Mouse (Mus musculus) frontal cortex, postnatal 14 days (tissue): ENCODE measurements around the gene Rab42.
"Not testable (repeated sequence)": the region's sequence is repeated elsewhere in the genome, so short reads cannot be mapped to it uniquely, and the experiment has no call there.

Source experiments
- DNase-seq, 2 experiments: peaks; one replicate each; pipeline ENCODE4 v3.0.0; 2022; ENCODE audit warnings: low spot score in 2 of 2

Rab42 gene

DNA sequence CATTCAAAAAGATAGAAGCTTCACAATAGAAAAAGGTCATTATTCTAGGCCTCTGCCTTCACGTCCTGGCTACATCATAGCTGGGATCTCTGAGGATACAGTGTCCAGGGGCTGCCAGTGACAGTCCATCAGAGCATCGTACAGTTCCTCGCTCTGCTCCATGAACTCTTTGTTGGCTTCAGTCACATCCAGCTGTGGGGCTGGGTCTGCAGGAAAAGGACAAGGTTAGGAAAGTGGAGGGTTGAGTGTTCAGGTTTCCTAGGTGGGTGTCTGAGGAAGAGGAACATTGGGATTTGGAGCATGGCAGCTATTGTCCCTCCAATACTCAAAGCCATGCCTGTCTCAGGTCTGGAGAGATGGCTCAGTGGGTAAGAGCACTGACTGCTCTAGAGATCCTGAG, 8.6 kb upstream of the Rab42 start:
- no peak for DNase-seq

DNA sequence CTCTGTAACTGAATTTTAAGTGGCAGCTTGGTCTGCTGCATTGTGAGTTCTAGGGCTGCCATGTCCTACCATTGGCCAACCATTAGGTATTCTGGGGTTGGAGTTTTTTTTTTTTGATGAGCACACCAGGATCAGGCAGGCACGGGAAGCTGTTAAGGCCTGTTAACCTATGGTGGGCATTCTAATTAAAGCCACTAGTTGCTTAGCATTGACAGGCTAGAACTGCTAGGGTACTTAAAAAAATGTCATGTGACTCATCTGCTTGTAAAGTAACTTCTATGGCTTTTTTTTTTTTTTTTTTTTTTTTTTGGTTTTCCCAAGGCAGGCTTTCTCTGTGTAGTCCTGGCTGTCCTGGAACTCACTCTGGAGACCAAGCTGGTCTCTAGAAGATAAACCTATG, 8.0 kb upstream of the Rab42 start:
- no peak for DNase-seq

DNA sequence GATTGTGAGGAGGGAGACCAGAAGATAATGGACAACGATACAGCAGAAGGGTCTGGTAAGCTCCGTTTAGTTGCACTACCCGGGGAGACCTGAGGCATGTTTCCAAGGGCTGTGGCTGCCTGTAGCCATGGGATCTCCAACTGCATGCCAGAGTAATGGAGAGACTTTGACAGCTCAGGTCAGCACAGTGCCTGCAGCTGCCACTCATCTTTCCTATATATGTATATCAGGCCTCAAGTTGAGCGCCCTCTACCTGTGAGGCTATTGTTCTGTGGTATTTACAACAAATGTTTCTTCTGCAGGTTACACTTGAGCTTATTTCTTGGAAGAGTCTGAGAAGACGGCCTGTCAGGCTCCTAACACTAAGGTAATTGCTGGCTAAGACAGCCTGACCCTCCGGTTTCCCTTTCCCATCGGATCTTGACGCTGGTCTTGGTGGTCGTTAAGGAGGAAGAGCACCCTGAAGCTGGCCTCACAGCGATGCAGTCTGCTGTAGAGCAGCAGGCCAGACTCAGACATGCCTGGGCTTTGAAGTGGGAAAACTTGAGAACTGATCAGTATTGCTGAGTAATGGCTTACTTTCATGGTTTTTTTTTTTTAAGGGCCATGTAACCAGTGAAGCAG, 6.8 kb upstream of the Rab42 start:
- no peak for DNase-seq

DNA sequence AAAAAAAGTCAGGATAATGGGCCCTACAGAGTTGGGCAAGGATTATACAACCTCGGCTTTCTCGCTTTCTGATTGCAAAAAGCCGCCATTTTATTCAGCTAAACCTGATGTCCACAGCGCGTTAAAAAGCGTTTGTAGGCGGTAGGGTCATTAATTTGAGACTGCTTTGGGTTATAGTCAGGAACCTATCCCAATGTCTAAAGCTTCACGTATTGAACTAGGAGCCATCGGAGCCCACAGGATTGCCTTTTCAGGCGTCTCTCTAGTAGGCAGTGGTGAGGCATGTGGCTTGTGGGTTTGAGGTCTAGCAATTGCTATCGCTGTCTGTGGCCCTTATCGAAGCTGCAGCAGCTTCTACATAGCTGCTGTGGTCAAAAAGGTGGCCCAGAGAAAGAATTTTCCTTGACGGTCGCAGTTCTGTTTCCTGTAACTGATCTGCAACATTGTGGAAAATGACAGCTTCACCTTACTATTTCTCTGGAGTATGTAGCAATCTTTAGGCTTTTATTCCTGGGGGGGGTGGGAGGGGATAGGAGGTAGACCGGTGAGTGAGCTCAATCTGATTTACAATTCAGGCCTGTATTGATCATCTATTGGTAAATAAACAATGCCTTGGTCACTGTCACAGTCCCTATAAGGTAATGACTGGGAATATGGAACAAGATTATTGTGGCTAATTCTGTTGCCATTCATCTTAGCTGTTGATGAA, 6.1 kb upstream of the Rab42 start:
- no peak for DNase-seq

DNA sequence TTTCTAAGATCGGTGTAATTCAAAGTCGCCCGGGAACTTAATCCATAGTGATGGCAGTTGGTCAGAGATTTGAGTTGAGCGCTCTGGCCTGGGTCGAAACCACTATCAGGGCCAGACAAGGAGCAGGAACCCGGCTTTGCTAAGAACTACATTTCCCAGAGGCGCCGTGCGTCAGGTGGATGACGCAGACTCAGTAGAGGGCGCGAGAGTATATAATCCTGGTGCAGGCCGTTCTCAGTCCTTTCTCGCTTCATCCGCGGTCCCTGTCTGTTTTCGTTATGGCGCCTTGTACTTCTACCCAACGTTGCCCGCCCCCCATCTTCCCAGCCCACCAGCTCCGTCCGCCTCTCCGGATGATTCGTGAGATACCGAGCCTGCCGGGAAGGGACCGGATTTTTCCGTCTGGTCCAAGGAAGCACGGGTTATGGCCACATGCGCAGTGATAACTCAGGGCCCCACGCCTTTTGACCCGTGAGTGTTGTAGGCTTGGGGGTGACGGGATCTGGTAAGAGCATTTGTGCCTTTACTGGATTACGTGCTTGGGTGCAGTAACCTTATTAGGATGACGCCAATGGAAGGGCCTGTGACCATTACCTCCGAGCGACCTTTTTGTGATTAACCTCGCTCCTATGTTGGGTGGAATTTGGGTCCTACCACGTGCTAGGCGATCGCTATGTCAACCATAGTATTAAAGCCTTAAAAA, 5.4 kb upstream of the Rab42 start:
- DNase-seq, result peak; percentile 84 to 90

DNA sequence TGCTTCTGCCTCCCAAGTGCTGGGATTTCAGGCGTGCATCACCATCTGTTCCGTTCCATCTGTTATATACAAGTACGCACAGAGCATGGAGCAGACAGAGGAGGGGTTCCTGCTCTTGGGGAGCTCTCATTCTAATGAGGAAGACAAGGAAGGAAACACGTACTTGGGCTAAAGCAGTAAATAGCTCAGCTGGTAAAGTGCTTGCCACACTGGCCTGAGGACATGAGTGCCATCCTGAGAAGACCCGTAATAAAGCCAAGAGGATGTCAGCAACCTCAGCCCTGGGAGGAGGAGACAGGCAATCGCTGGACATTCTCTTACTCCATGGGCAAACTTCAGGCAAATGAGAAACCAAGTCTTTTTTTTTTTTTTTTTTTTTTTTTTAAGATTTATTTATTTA, 2.8 kb upstream of the Rab42 start:
- DNase-seq, result no peak

DNA sequence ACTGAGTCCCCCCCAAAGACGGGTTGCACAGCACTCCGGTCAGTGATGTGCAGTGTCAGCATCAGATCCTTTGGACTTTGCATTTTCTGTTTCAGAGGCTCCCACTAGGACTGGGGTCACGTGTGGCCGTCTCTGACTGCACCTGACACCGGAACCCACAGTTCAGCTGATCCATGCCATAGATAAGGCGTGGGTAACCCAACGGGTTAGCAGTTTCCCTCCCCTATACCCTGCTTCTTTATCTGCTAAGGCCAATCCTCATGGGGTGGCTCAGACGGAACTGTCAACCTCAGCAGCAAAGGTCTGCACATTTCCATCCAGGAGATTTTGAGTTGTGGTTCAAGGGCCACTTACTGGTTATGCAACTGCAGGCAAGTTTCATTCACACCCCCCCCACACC, 2.1 kb upstream of the Rab42 start:
- no peak for DNase-seq

DNA sequence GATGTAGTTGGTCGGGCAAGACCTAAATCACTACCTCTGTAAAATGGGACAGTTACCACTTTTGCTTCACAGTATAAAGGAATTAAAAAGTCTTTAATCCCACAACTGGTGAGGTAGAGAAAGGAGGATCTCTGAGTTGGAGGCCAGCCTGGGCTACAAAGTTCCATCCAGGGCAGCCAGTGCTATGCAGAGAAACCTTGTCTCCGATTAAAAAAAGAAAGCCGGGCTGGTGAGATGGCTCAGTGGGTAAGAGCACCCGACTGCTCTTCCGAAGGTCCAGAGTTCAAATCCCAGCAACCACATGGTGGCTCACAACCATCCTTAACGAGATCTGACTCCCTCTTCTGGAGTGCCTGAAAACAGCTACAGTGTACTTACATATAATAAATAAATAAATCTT, 299 bp upstream of the Rab42 start:
- not testable (repeated sequence) for DNase-seq

DNA sequence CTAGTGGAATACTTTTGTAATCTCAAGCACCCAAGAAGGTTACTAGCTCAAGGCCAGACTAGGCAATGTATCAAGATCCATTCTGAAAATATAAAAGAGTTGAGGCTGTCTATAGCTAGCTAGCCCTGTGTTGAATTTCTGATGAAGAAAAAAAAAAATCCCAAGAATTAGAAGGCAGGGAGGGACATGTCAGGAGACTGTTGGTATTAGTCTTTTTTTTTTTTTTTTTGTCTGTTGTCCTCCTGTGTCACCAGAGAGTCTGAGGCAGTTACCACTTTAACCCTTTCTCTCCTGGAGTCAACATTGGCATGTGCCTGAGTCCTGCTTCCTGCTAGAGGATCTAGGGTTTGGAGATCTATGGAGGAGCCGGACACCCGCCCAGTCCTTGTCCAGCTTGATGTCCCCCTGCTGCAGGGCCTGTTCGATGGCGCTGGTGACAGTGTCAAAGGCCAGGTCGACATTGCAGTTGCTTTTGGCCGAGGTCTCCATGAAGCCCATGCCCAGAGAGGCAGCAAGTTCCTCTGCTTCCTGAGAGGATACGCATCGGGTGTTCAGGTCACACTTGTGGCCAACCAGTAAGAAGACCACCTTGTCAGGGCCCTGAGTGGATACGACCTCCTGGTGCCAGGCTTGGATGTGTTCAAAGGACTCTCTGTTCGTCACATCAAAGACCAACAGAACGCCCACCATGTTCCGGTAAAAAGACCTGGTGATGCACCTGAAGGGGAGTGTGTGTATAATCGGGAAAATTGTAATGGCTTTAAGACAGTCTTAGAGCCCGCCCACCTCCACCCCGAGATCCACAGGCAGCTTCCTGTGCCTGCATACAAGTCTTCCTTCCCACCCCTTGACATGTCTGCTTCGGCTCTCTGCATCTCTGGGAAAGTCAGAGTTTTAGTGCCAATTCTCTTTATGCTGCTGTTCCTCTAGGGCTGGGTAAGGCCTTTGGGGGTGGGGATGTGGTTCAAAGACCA, 933 bp downstream of the Rab42 start:
- DNase-seq, result no peak

DNA sequence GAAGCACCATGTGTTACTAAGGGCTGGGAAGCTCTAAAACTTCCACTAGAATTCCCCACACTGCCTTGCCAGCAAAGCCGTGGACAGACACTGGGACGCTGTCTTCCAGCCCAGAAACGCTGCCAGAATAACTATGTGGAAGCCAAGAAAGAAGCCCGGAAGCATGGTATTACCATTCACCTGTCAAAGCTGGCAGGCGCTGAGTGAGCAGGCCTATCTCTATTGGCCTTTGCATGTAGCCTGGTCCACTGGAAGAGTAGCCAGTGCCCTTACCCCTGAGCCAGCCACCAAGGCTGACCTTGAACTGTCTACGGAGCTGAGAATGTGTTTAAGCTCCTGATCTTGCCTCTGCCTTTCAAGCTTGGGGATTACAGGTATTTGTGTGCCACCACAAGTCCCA, 1.7 kb downstream of the Rab42 start:
- DNase-seq, result no peak

DNA sequence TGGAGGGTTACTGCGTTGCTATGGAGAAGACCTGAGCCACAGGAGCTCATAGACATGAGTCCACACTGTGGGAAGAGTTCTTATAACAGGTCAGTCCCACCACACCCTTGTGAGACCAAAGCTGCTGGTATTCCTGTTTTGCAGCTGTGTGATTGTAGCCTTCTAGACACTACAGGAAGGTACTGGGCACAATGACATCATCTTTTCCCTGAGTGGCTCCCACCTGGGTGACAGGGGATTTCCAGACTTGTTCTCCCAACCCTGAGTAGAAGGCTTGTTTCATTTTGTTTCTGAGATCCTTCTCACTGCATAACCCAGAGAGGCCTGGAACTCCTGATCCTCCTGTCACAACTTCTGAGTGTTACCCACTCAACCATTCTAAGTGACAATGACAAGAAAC, 3.3 kb downstream of the Rab42 start:
- DNase-seq, result no peak

DNA sequence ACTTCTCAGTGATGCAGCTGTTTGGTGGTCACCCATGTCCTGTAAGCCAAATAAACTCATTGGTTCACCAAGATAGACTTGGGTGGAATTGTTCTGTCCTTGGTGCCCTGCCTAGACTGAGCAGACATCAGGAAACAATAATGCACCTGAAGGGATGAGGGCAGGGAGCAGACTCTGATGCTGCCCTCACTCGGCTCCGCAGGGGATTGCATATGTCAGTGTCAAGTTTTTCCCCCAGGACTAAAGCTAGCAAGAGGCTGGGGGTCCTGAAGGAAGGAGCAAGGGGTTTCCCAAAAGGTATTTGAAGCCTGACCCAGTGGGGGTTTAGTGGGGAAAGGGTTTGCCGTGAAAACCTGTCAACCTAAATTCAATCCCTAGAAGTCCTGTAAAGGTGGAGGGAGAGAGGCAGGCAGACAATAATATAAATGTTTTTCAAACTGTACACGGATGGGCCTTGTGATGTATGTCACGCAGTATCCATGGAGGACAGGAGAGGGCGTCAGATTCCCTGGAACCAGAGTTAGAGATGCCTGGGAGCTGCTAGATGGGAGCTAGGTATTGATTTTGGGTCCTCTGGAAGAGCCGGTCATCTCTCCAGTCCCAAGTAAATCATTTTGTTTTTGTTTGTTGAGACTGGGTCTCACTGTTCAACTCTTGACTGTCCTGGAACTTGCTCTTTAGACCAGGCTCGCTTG, 7.3 kb downstream of the Rab42 start:
- DNase-seq, result no peak

DNA sequence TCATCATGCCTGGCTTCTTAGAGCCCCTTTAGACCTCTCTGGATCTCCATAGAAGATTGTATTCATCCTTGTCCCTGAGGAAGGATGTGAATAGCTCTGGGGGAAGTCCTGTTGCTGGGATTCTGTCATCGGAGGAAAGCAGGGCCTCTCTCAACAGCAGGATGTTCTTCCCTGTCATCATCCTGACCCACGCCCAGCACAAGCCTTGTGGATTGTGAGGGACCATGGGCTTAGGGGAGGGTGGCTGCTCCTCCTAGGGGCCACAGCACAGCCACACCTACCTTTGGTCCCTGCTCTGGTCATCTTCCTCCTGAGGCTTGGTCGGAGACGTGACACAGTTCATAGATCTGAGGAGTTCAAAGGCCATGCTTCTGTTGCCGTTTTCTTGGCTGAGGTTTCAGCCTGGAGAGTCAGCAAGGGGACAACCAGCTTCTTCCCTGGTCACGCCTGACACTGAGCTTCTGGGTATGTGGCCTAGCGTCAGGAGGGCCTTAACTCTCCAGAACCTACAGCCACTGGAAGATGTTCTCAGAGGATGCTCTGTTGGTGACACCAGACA, 9.4 kb downstream of the Rab42 start:
- no peak for DNase-seq

DNA sequence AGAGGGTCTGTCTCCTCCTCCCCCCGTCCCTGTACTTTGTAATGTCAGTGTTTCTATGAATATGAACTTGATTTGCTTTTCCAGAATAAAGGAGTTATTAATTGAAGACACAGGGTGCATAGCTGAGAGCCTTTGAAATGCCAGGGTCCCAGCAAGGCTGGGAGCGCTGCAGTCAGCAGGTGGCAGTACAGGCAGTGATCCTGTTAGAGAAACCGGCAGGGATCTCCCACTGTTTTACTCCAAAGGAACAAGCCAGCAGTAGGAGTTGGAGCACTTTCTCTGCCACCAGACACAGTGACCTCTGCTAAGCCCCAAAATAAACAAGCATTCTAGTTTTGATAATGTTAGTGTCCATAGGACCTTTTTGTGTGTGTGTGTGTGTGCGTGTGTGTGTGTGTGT, 10.2 kb downstream of the Rab42 start:
- DNase-seq, result peak in 1 of 2 experiments; percentile 35

DNA sequence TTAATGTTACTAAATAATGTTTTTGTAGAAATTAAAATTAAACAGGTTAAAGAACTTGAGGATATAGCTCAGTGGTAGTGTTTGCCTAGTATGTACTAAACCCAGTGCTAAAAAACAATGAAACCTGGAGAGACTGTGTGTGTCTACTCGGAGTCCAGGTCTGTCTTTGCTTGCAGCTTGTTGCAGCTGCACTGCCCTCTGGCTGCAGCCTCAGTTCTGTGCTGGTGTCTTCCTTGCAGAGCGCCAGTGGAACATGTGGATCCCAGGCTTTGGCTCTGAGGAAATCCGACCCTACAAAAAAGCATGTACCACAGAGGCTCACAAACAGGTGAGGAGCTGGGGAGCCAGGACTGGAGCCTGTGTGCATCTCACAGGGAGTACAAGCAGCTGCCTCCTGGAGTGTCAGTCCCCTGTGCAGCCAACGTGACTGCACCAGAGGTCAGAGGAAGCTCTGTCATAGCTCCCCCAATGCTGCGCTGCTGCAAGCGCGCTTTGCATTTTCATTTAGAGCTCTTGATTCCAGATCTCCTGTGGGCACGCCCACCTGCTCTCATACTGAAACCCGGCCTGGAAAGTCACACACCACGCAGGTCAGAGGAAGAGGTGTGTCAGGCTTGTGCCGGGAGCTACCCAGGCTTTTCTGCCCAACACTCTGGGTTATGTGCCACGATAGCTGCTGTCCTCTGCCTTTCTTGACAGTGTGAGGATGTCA, 11.4 kb downstream of the Rab42 start:
- DNase-seq, result no peak

DNA sequence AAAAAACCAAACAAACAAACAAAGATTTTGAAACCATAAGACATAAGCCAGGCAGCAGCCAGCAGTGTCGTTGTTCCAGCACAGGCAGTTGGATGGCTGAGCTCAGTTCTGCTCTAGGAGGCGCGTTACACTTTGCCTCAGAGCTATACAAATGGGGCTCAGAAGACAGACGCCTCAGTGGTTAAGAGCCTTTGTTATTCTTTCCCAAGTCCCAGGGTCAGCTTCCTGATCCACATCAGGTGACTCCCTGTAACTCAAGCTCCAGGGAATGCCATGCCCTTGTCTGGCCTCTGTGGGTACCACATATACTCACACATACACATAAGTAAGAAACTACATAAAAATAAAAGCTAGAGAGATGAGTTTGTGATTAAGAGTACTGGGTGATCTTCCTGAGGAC, 12.1 kb downstream of the Rab42 start:
- DNase-seq, result no peak

DNA sequence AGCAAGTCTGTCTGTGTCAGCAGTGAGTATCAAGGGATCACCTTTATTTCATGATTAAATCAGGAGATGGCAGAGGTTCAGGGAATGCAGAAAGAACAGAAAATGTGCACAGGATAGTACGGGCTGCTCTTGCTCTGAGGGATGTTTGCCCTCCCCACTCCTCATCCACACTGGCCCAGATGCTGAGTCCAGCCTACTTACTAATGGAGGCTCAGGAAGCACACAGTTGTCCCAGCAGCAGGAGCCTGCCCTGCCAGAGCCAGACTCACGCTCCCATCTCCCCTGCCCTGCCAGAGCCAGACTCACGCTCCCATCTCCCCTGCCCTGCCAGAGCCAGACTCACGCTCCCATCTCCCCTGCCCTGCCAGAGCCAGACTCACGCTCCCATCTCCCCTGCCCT, 14.3 kb downstream of the Rab42 start:
- not testable (repeated sequence) for DNase-seq

DNA sequence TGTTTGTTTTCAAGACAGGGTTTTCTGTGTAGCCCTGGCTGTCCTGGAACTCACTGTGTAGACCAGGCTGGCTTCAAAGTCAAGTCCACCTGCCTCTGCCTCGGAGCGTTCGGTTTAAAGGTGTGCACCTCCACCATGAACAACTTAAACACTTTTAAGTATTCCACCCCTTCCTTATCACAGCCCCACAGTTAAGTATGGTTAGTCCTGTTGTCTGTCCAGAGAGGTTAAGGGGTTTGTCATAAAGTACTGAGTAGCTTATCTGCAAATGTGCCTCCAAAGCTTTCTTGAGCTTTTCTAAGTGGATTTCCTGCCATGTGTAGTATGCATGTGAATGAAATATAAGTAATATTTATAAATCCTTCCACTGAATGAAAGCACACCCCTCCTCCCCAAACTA, 27.2 kb downstream of the Rab42 start:
- DNase-seq, result no peak

DNA sequence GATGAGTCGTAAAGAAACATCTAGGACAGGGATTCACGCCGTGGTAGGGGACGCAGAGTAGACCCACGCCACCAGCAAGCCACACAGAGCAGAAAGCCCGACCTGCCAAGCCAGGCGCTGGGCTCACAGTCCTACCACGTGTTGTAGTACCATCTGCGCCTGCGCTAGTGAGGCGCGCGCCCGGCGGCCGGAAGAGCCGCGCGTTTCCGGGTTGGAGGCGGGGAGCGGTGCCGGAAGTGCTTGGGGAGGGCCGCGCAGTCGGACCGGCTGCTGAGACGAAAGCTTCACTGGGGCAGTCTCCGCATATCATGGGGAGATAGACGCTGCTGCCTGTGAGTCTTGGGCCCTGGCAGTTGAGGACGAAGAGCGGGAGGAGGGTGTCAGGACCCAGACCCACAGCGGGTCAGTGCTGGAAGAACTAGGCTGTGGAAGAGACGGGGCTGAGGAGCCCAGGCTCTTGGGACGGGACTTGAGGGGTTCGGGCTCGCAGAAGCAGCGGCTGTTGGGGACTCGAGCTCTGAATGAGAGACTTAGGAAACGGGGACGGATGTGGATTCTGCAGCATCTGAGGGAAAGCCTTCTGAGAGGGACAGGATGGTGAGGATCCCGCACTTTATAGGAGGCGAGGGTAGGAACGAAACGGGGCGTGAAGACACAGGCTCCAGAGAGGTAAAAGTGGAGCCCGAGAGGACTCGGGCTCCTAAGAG, 28.9 kb downstream of the Rab42 start, which contains the start of gene Taf12:
TSS of gene Taf12 (plus strand) at position 220 of the 707 bp plus-strand sequence.
- DNase-seq, result peak; percentile 85 to 86

DNA sequence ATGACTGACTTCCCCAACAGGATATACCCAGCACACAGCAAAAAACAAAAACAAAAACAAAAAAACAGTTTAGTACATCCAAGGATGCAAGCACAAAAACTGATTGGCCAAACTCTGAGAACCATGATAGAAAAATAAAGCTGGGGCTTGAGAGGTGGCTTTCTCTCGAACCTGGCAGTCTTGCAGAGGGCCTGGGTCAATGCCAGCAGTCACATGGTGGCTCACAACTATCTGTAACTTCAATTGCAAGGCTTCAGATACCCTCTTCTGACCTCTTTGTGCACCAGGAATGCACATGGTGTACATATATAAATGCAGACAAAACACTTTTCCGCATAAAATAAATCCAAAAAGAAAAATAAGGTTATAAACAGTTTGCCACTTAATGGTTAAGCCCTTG, 30.0 kb downstream of the Rab42 start:
- no peak for DNase-seq
